Mouse (Mus musculus): ENCODE measurements at regions not wholly inside any gene's neighbourhood (a gene's known extent, or its start where the extent isn't known, plus 50 kb on each side); places are given as distances from the start of the nearest gene placed in this dataset.
A peak's percentile ranks its signal among the peaks of the same experiment; 100 is the strongest.

GRCm38 (mm10) chr19:15032297-15032947 lies 434.6 kb upstream of the Tle4 start:
- no peak for DNase-seq

- no peak for DNase-seq
Measured at GRCm38 (mm10) chr19:15031483-15031882, 433.6 kb upstream of the Tle4 start.

GRCm38 (mm10) chr19:15003596-15003995 lies 405.7 kb upstream of the Tle4 start:
- no peak for DNase-seq

- DNase-seq: no peak
Measured at GRCm38 (mm10) chr19:14993344-14993743, 395.5 kb upstream of the Tle4 start.

- no peak for DNase-seq
Measured at GRCm38 (mm10) chr19:14970161-14970560, 372.3 kb upstream of the Tle4 start.

- no peak for DNase-seq
Measured at GRCm38 (mm10) chr19:14968283-14968682, 370.4 kb upstream of the Tle4 start.

GRCm38 (mm10) chr19:14957727-14958126 lies 359.9 kb upstream of the Tle4 start:
- DNase-seq: no peak

- DNase-seq: no peak
Measured at GRCm38 (mm10) chr19:14957154-14957553, 359.3 kb upstream of the Tle4 start.

GRCm38 (mm10) chr19:14956392-14956791 lies 358.5 kb upstream of the Tle4 start:
- no peak for DNase-seq

GRCm38 (mm10) chr19:14955969-14956368 lies 358.1 kb upstream of the Tle4 start:
- DNase-seq: no peak

- no peak for DNase-seq
Measured at GRCm38 (mm10) chr19:14940207-14940952, 342.5 kb upstream of the Tle4 start.

GRCm38 (mm10) chr19:14922238-14922637 lies 324.4 kb upstream of the Tle4 start:
- no peak for DNase-seq

- DNase-seq: no peak
Measured at GRCm38 (mm10) chr19:14911056-14911850, 313.4 kb upstream of the Tle4 start.

- DNase-seq: no peak
Measured at GRCm38 (mm10) chr19:14894875-14895274, 297.0 kb upstream of the Tle4 start.

GRCm38 (mm10) chr19:14892390-14892758 lies 294.5 kb upstream of the Tle4 start:
- DNase-seq: no peak

- no peak for DNase-seq
Measured at GRCm38 (mm10) chr19:14891689-14892389, 294.0 kb upstream of the Tle4 start.

- DNase-seq: no peak
Measured at GRCm38 (mm10) chr19:14891090-14891428, 293.2 kb upstream of the Tle4 start.

GRCm38 (mm10) chr19:14890241-14891089 lies 292.6 kb upstream of the Tle4 start:
- DNase-seq: peak; percentile 31

GRCm38 (mm10) chr19:14889794-14890193 lies 291.9 kb upstream of the Tle4 start:
- DNase-seq: no peak

GRCm38 (mm10) chr19:14883707-14884421 lies 286.0 kb upstream of the Tle4 start:
- no peak for DNase-seq

- DNase-seq: no peak
Measured at GRCm38 (mm10) chr19:14880818-14881217, 283.0 kb upstream of the Tle4 start.

- DNase-seq: no peak
Measured at GRCm38 (mm10) chr19:14873986-14874385, 276.1 kb upstream of the Tle4 start.
